Mouse (Mus musculus): ENCODE measurements at regions not wholly inside any gene's neighbourhood (a gene's known extent, or its start where the extent isn't known, plus 50 kb on each side); places are given as distances from the start of the nearest gene placed in this dataset.
"Not testable (repeated sequence)": the region's sequence is repeated elsewhere in the genome, so short reads cannot be mapped to it uniquely, and the experiment has no call there.

GRCm38 (mm10) chr12:20196386-20196785 is 242.1 kb downstream of the Gm21863 start:
- ATAC-seq (ENCODE audit: extremely low read depth, insufficient number of reproducible peaks, low FRiP score, poor library complexity, severe bottlenecking): not testable (repeated sequence)

GRCm38 (mm10) chr12:20196905-20197304 is 242.6 kb downstream of the Gm21863 start:
- Histone ChIP-seq H3K9me3 (replicated peaks) (peaks cover 24% of the 10 kb centered on the region), H3K4me3 (ENCODE audit: low read depth, low read length) (peak overlapping the region; percentile 47; the same call in 1 of the 2 replicates)
- not testable (repeated sequence) for H3K36me3 ChIP-seq (replicated peaks); DNase-seq (ENCODE audit: low spot score); H3K27me3 ChIP-seq (ENCODE audit: insufficient read depth, low read length); ATAC-seq (ENCODE audit: extremely low read depth, insufficient number of reproducible peaks, low FRiP score, poor library complexity, severe bottlenecking); H3K4me1 ChIP-seq (ENCODE audit: insufficient read depth, low read depth, low read length)

More at GRCm38 (mm10) chr12:20196386-20196785, 242.1 kb downstream of the Gm21863 start:
- H3K36me3 ChIP-seq (replicated peaks); DNase-seq (ENCODE audit: low spot score); H3K27me3 ChIP-seq (ENCODE audit: insufficient read depth, low read length); H3K4me3 ChIP-seq (ENCODE audit: low read depth, low read length); H3K4me1 ChIP-seq (ENCODE audit: insufficient read depth, low read depth, low read length): not testable (repeated sequence)
- peaks cover 22% of the 10 kb centered on the region for H3K9me3 ChIP-seq (replicated peaks)

- not testable (repeated sequence) for H3K4me3 ChIP-seq (ENCODE audit: low read depth, low read length); ATAC-seq (ENCODE audit: extremely low read depth, insufficient number of reproducible peaks, low FRiP score, poor library complexity, severe bottlenecking)
Measured at GRCm38 (mm10) chr12:20223921-20224320, 269.6 kb downstream of the Gm21863 start.

GRCm38 (mm10) chr12:20226831-20227230 is 272.5 kb downstream of the Gm21863 start:
- ATAC-seq (ENCODE audit: extremely low read depth, insufficient number of reproducible peaks, low FRiP score, poor library complexity, severe bottlenecking); H3K36me3 ChIP-seq (replicated peaks); H3K4me1 ChIP-seq (ENCODE audit: insufficient read depth, low read depth, low read length); H3K27me3 ChIP-seq (ENCODE audit: insufficient read depth, low read length); H3K4me3 ChIP-seq (ENCODE audit: low read depth, low read length): not testable (repeated sequence)
- peak; percentile 0 for DNase-seq (ENCODE audit: low spot score)
- H3K9me3 ChIP-seq (replicated peaks): peaks cover 56% of the 10 kb centered on the region

More at GRCm38 (mm10) chr12:20223921-20224320, 269.6 kb downstream of the Gm21863 start:
- DNase-seq (ENCODE audit: low spot score); H3K36me3 ChIP-seq (replicated peaks); H3K27me3 ChIP-seq (ENCODE audit: insufficient read depth, low read length); H3K4me1 ChIP-seq (ENCODE audit: insufficient read depth, low read depth, low read length): not testable (repeated sequence)
- peaks cover 36% of the 10 kb centered on the region for H3K9me3 ChIP-seq (replicated peaks)

- H3K9me3 ChIP-seq (replicated peaks): peaks cover 62% of the 10 kb centered on the region
- H3K27me3 ChIP-seq (ENCODE audit: insufficient read depth, low read length); H3K4me3 ChIP-seq (ENCODE audit: low read depth, low read length); H3K4me1 ChIP-seq (ENCODE audit: insufficient read depth, low read depth, low read length); ATAC-seq (ENCODE audit: extremely low read depth, insufficient number of reproducible peaks, low FRiP score, poor library complexity, severe bottlenecking); H3K36me3 ChIP-seq (replicated peaks): not testable (repeated sequence)
- peak; percentile 0 for DNase-seq (ENCODE audit: low spot score)
Measured at GRCm38 (mm10) chr12:20227427-20228160, 273.3 kb downstream of the Gm21863 start.

- not testable (repeated sequence) for H3K4me1 ChIP-seq (ENCODE audit: insufficient read depth, low read depth, low read length); H3K27me3 ChIP-seq (ENCODE audit: insufficient read depth, low read length); H3K36me3 ChIP-seq (replicated peaks); H3K4me3 ChIP-seq (ENCODE audit: low read depth, low read length); ATAC-seq (ENCODE audit: extremely low read depth, insufficient number of reproducible peaks, low FRiP score, poor library complexity, severe bottlenecking)
- H3K9me3 ChIP-seq (replicated peaks): peaks cover 70% of the 10 kb centered on the region
- DNase-seq (ENCODE audit: low spot score): peak; percentile 0
Measured at GRCm38 (mm10) chr12:20228321-20228999, 274.2 kb downstream of the Gm21863 start.

GRCm38 (mm10) chr12:20229441-20229840 is 275.1 kb downstream of the Gm21863 start:
- H3K9me3 ChIP-seq (replicated peaks): peaks cover 70% of the 10 kb centered on the region
- peak; percentile 0 for DNase-seq (ENCODE audit: low spot score)
- not testable (repeated sequence) for H3K4me1 ChIP-seq (ENCODE audit: insufficient read depth, low read depth, low read length); H3K4me3 ChIP-seq (ENCODE audit: low read depth, low read length); H3K36me3 ChIP-seq (replicated peaks); H3K27me3 ChIP-seq (ENCODE audit: insufficient read depth, low read length); ATAC-seq (ENCODE audit: extremely low read depth, insufficient number of reproducible peaks, low FRiP score, poor library complexity, severe bottlenecking)

GRCm38 (mm10) chr12:20230141-20230892 is 276.0 kb downstream of the Gm21863 start:
- H3K9me3 ChIP-seq (replicated peaks): peaks cover 70% of the 10 kb centered on the region
- no peak overlapping the region for H3K4me3 ChIP-seq (ENCODE audit: low read depth, low read length)
- ATAC-seq (ENCODE audit: extremely low read depth, insufficient number of reproducible peaks, low FRiP score, poor library complexity, severe bottlenecking) (no peak), DNase-seq (ENCODE audit: low spot score) (peak; percentile 1)
- H3K4me1 ChIP-seq (ENCODE audit: insufficient read depth, low read depth, low read length): no peaks in the 10 kb centered on the region
- no peak for TF ChIP-seq GATA2 (IDR thresholded peaks at IDR 0.05; ENCODE audit: borderline replicate concordance, low read depth, low read length)
- no peak for TF ChIP-seq GATA1 (IDR thresholded peaks at IDR 0.05; ENCODE audit: borderline replicate concordance, low read length)
- no peaks in the 10 kb centered on the region for H3K36me3 ChIP-seq (replicated peaks)
- no peaks in the 10 kb centered on the region; the same call in 1 of the 2 replicates for H3K27me3 ChIP-seq (ENCODE audit: insufficient read depth, low read length)

Data from G1E (cell line).